Mouse (Mus musculus) thymus, postnatal 10 days (tissue): ENCODE data around the gene Mfsd4b1.

Experiments used
- DNase-seq, 2 experiments: peaks; one replicate each; pipeline ENCODE4 v3.0.0; 2021; ENCODE audit warnings: low spot score in 2 of 2

Gene Mfsd4b1

GRCm38 (mm10) chr10:40024554-40025428 lies at the start of gene Mfsd4b1:
Gene Mfsd4b1, minus strand, starts transcription at chr10:40025268.
- peak; percentile 69 to 84 for DNase-seq

- no peak for DNase-seq
These were observed 48.5 kb upstream of the Mfsd4b1 start for GRCm38 (mm10) chr10:40073608-40074007.

GRCm38 (mm10) chr10:40070684-40071083 lies 45.6 kb upstream of the Mfsd4b1 start:
- DNase-seq, result no peak

GRCm38 (mm10) chr10:40069270-40069669 lies 44.2 kb upstream of the Mfsd4b1 start:
- DNase-seq, result no peak

GRCm38 (mm10) chr10:40068595-40068994 lies 43.5 kb upstream of the Mfsd4b1 start:
- no peak for DNase-seq

GRCm38 (mm10) chr10:40067529-40067928 lies 42.5 kb upstream of the Mfsd4b1 start:
- no peak for DNase-seq

- DNase-seq, result no peak
These were observed 42.0 kb upstream of the Mfsd4b1 start for GRCm38 (mm10) chr10:40067071-40067470.

- no peak for DNase-seq
These were observed 40.3 kb upstream of the Mfsd4b1 start for GRCm38 (mm10) chr10:40065357-40065756.

- no peak for DNase-seq
These were observed 38.3 kb upstream of the Mfsd4b1 start for GRCm38 (mm10) chr10:40063291-40063890.

GRCm38 (mm10) chr10:40062812-40063211 lies 37.7 kb upstream of the Mfsd4b1 start:
- DNase-seq, result no peak

GRCm38 (mm10) chr10:40061926-40062325 lies 36.9 kb upstream of the Mfsd4b1 start:
- DNase-seq, result no peak

- DNase-seq, result no peak
These were observed 33.7 kb upstream of the Mfsd4b1 start for GRCm38 (mm10) chr10:40058786-40059120.

GRCm38 (mm10) chr10:40058062-40058785 lies 33.2 kb upstream of the Mfsd4b1 start:
- DNase-seq, result no peak

GRCm38 (mm10) chr10:40057615-40058014 lies 32.5 kb upstream of the Mfsd4b1 start:
- no peak for DNase-seq

GRCm38 (mm10) chr10:40054455-40054854 lies 29.4 kb upstream of the Mfsd4b1 start:
- DNase-seq, result no peak

- DNase-seq, result no peak
These were observed 28.8 kb upstream of the Mfsd4b1 start for GRCm38 (mm10) chr10:40053896-40054295.

- peak in 1 of 2 experiments; percentile 26 for DNase-seq
These were observed 28.3 kb upstream of the Mfsd4b1 start for GRCm38 (mm10) chr10:40053257-40053895.

GRCm38 (mm10) chr10:40051997-40052396 lies 26.9 kb upstream of the Mfsd4b1 start:
- no peak for DNase-seq

GRCm38 (mm10) chr10:40050763-40051162 lies 25.7 kb upstream of the Mfsd4b1 start:
- DNase-seq, result no peak

- DNase-seq, result no peak
These were observed 16.3 kb upstream of the Mfsd4b1 start for GRCm38 (mm10) chr10:40041339-40041738.

GRCm38 (mm10) chr10:40036686-40037560 lies 11.9 kb upstream of the Mfsd4b1 start:
- no peak for DNase-seq
